Mouse (Mus musculus) liver, adult 2 months (tissue): ENCODE results near the gene Arl3.

Experiments used
- CTCF ChIP-seq: fragments of 200-500 bp; IDR thresholded peaks from 2 replicates; pipeline ENCODE4 v1.5.1; 2011; ENCODE audit warnings: low read depth, low read length, control low read depth
- POLR2A ChIP-seq: fragments of 200-500 bp; IDR thresholded peaks from 2 replicates; pipeline ENCODE4 v1.6.1; 2011; ENCODE audit warnings: low read length, control low read depth; ENCODE audit not compliant: insufficient read depth; ENCODE audit errors: extremely low read depth

GRCm38 (mm10) chr19:46532031-46532688 lies 40.8 kb downstream of the Arl3 start:
- TF ChIP-seq CTCF = no peak
- no peak for TF ChIP-seq POLR2A
